Mouse (Mus musculus): Measurements from ENCODE around the gene Pop7.

GRCm38 (mm10) chr5:137545596-137545995 is 43.3 kb upstream of the Pop7 start:
- TF ChIP-seq GATA1 (IDR thresholded peaks at IDR 0.05; ENCODE audit: low read length) (no peak), TAL1 (IDR thresholded peaks at IDR 0.05; ENCODE audit: low read length) (no peak)
